Mouse (Mus musculus) small intestine, adult 2 months (tissue): ENCODE data around the gene Sirt4.

Source experiments
- CTCF ChIP-seq: fragments of 200-500 bp; IDR thresholded peaks from 2 replicates; pipeline ENCODE4 v1.5.1; 2012; ENCODE audit warnings: low read depth, mild to moderate bottlenecking, control low read depth, inconsistent platforms, low read length, moderate library complexity, mixed read lengths; ENCODE audit not compliant: insufficient replicate concordance, insufficient read length; ENCODE audit errors: extremely low read depth
- POLR2A ChIP-seq: fragments of 200-500 bp; IDR thresholded peaks from 2 replicates; pipeline ENCODE4 v1.6.1; 2012; ENCODE audit warnings: low read depth, mild to moderate bottlenecking, control low read depth, inconsistent platforms, low read length, moderate library complexity

DNA sequence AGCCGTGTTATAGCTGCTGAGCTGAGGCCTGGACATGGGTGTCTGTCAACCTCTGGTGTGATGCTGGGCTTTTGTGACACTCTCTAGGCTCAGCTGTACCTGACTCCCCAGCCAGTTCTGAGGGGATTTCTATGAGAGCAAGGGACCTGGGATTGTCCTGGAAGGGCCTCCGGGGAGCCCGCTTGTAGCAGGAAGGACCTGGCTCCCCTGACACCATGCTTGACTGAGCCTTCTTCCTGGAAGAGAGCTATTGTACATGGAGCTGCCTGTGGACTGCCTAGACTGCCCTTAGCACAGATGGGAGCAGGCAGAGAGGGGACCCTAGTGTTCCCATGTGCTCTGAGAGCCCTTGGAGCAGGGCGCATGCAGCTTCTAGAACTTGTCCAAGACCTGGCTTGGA lies 40.9 kb upstream of the Sirt4 start:
- TF ChIP-seq CTCF: no peak
- no peak for TF ChIP-seq POLR2A
